Mouse (Mus musculus) cerebellum, adult 2 months (tissue): Measurements from ENCODE around the gene Car5b. TPM values are rescaled to one million over a fixed set of nuclear protein-coding genes. Genes with fewer than 3 reads are reported as not detected.

Source experiments
- DNase-seq, 2 experiments: peaks; one replicate each; pipeline ENCODE4 v3.0.0; 2021
- H3K27ac ChIP-seq: fragments of 200-500 bp; 2 replicates; pipeline ENCODE4 v1.5.1; 2012; ENCODE audit warnings: low read length, control low read depth, inconsistent platforms; ENCODE audit not compliant: insufficient read depth
- H3K27me3 ChIP-seq: fragments of 200-500 bp; 2 replicates; pipeline ENCODE4 v1.6.1; 2012; ENCODE audit warnings: inconsistent platforms, mild to moderate bottlenecking, low read length, moderate library complexity; ENCODE audit not compliant: control insufficient read depth, insufficient read depth
- H3K4me1 ChIP-seq: fragments of 200-500 bp; 2 replicates; pipeline ENCODE4 v1.6.1; 2011; ENCODE audit warnings: low read length; ENCODE audit not compliant: control insufficient read depth, insufficient read depth
- H3K4me3 ChIP-seq: fragments of 200-500 bp; replicated peaks from 2 replicates; pipeline ENCODE3; 2011; ENCODE audit warnings: mild to moderate bottlenecking, low read depth, low read length, control low read depth; ENCODE audit not compliant: insufficient read depth
- CTCF ChIP-seq: fragments of 200-500 bp; IDR thresholded peaks from 2 replicates; pipeline ENCODE4 v1.5.1; 2011; ENCODE audit warnings: low read depth, mild to moderate bottlenecking, control low read depth, low read length, moderate library complexity, borderline replicate concordance; ENCODE audit not compliant: insufficient read depth
- POLR2A ChIP-seq: fragments of 200-500 bp; IDR thresholded peaks from 2 replicates; pipeline ENCODE4 v1.6.1; 2011; ENCODE audit warnings: low read length, control low read depth, borderline replicate concordance; ENCODE audit not compliant: insufficient read depth
- WGBS: fragments of 180-500 bp; shearing (Covaris S2); methylation state at CpG from one replicate; pipeline ENCODE4 v1.1.7; 2018; 5-methylcytosine and 5-hydroxymethylcytosine counted together
- polyA plus RNA-seq: library from polyadenylated mRNA; depleted of rRNA; stranded (reverse); fragments of >200 nt; gene quantifications from 2 replicates; pipeline ENCODE4 v1.2.3, GENCODE M21; 2012; rRNA removed

Car5b gene
- polyA plus RNA-seq, result 3.4 and 3.6 TPM in 2 replicates

DNA sequence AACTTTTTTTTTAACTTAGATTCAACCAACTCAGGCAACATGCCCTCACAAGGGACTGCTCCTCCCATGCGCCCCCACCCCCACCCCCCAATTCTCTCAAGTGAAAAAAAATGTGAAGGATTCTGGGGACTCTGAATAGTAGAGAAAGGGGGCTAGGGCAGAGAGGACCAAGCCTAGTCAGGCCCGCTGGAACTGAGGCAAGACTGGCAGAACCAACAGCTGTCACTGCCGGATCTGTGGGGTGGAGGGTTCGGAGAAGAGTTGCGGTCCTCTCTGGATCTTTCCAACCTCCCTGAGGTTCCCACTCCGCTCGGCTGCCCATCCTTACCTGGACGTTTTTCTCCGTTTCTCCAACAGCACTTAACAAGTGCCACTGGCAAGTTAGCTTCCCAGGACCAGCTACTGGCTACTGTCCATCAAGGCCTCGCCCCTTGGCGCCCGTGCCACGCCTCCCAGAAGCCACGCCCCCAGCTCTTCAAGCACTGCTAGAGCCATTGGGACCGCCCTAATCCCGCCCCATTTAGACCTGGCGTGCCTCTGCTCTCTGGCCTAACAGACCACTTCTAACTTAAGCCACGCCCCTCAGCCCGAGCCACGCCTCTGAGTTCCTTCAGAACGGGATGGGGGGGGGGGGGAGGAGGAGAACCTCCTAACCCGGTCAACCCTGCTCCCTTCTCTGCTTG lies at the start of gene Car5b:
TSS of gene Car5b (minus strand) at position 391 of the 683 bp plus-strand sequence.
- no peak for TF ChIP-seq CTCF
- TF ChIP-seq POLR2A, result no peak
- no peak within 1 kb of the TSS for H3K27ac ChIP-seq
- WGBS, result 3% methylated on average over 22 of the region's 22 CpGs
- no peaks in the 10 kb centered on the region for H3K27me3 ChIP-seq
- DNase-seq, result peak; percentile 27 to 54
- H3K4me1 ChIP-seq, result no peaks in the 10 kb centered on the region
- H3K4me3 ChIP-seq, result peak within 1 kb of the TSS; percentile 15

DNA sequence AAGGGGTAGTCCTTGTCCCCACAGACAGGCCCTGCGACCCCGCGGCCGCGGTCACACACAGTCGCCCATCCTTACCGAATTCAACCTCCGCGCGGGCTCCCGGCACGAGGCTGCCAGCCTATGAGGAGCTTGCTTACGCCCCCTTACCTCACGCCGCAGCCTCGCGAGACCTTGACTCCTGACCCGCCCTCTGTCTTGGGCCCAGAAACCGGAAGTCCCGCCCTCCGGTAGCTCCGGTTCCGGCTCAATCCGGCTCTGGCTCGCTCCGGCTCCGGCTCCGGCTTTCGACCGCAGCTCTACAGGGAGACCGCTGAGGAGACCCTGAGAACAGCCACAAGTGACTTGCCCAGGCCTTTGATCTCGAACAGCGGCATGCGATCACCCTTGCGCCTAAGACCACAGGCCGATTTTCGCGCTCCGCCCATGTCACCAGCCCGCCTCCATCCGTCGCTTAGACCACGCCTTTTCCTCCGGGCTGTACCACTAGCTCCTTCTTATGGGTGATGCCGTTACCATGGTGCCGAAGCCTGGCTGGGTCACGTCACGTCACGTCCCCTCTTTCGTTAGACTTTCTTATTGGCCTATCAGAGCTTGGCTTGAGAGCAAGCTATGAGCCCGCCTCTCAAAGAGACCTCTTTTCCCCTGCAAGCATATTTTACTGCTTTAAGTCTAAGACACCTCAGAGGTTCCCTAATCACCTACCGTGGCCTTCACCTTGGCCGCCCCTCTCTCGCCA lies 48.4 kb upstream of the Car5b start, which contains the start of gene Siah1b:
TSS of gene Siah1b (minus strand) at position 454 of the 736 bp plus-strand sequence.
- TF ChIP-seq POLR2A (peak; percentile 27; the same call in 1 of the 2 replicates), CTCF (no peak)
- H3K27me3 ChIP-seq, result no peaks in the 10 kb centered on the region
- H3K4me1 ChIP-seq, result no peaks in the 10 kb centered on the region
- H3K4me3 ChIP-seq, result peak within 1 kb of the TSS; percentile 95
- 15% methylated on average over 52 of the region's 54 CpGs for WGBS
- peak within 1 kb of the TSS; percentile 95 for H3K27ac ChIP-seq
- DNase-seq, result peak; percentile 93 to 94

DNA sequence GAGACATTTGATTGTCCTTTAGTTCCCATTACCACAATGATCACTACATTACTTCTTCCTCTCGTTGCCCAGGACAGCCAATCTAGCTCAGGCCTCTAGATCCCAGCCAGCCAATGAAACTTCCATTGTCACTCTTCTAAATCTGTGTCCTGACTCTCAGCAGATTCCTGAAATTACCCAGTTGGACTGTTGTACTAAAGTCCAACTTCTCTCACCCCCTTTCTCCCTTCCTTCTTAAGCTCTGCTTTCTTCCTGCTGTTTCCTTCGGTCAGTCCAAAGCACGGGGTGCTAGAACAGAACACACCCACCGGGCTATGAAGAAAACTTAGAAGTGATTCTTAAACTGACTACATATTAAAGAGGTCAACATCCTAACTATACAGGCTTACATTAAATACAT lies 41.2 kb upstream of the Car5b start:
- Histone ChIP-seq H3K27me3 (no peaks in the 10 kb centered on the region), H3K4me3 (no peak overlapping the region), H3K27ac (no peak overlapping the region), H3K4me1 (no peaks in the 10 kb centered on the region)
- TF ChIP-seq POLR2A, result no peak
- no peak for TF ChIP-seq CTCF
- no peak for DNase-seq
- 91% methylated on average over 4 of the region's 4 CpGs for WGBS

DNA sequence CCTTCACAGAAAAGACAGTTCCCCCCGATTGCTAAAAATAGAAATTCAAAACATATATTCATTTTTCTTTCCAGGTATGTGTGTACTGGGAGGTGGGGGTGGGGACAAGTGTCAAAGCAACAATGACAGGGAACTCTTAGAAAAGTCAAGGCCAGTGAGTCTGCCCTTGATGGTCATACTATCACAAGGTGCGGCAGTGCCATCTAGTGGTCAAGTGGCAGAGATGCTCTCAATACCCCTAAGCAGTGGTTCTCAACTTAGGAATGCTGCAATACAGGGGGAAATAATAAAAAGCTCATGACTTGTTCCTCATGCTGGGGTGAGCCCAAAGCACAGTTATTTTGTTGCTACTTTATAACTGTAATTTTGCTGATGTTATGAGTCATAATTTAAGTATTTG lies 38.4 kb upstream of the Car5b start:
- WGBS, result 9% methylated on average over 2 of the region's 2 CpGs
- Histone ChIP-seq H3K4me3 (no peak overlapping the region), H3K4me1 (no peaks in the 10 kb centered on the region), H3K27ac (no peak overlapping the region), H3K27me3 (no peaks in the 10 kb centered on the region)
- no peak for TF ChIP-seq POLR2A
- TF ChIP-seq CTCF, result peak; percentile 70
- peak; percentile 45 to 47 for DNase-seq

DNA sequence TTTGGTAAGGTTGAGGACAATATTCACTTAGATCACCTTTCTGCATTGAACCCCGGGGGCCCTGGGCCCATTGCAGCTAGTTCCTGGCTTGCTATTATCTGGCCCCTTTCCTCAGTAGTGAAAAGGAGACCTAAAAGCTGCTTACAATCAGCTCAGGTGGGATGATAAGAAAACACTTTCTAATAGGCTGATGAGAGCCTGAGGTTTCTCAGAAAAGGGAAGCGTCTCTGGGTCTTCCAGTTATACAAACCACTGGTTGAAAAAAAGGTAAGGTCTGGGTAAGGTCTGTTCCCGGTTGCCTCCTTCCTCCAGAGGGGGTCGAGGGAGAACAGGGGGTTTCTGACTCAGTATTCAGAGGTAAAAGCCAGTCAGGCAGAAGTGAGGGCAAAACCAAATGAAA lies 31.3 kb upstream of the Car5b start:
- TF ChIP-seq POLR2A (no peak), CTCF (no peak)
- Histone ChIP-seq H3K27ac (no peak overlapping the region), H3K4me3 (no peak overlapping the region), H3K27me3 (no peaks in the 10 kb centered on the region), H3K4me1 (no peaks in the 10 kb centered on the region)
- WGBS, result 62% methylated on average over 4 of the region's 4 CpGs
- no peak for DNase-seq

DNA sequence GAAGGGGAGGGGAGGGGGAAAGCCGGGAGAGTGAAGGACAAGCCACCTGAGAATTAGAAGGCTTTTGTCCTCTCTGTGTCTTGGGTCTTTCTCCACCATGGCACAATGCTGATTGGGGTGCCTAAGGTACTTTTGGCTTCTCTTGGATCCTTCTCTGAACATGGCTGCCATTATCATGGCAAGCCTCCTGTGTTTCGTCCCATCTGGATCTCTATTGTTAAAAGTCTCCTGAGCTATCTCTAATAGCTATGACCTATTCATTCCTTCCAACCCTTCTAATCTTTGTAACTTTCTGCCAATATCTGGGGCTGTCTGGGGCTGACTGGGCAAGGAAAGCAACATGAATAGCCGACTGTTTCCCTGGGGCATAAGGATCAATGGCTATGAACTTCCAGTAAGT lies 30.7 kb upstream of the Car5b start:
- TF ChIP-seq POLR2A (no peak), CTCF (no peak)
- 77% methylated on average over 3 of the region's 3 CpGs for WGBS

DNA sequence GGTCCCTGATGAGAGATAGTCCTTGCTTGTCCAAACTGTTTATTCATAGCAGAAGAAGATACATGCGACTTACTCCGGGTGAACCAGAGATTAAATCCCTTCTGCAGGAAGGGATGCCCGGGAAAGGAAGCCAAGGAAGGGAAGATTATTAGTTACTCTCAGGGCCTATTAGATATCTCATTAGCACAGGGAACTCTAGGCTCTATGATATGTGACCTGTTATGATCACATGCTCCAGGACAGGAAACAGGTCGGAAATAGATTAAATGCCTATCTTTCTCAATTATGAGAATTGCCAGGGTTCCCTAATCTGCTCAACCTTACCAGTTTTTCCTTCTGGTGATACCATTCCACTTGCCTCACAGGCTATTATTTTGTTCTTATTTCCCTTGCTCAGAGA lies 27.9 kb upstream of the Car5b start:
- 87% methylated on average over 4 of the region's 4 CpGs for WGBS
- H3K27ac ChIP-seq, result no peak overlapping the region
- H3K27me3 ChIP-seq, result no peaks in the 10 kb centered on the region
- no peak for DNase-seq
- no peak overlapping the region for H3K4me3 ChIP-seq
- no peaks in the 10 kb centered on the region for H3K4me1 ChIP-seq
- TF ChIP-seq POLR2A (no peak), CTCF (no peak)

More for the DNA sequence above, 30.7 kb upstream of the Car5b start:
- Histone ChIP-seq H3K4me1 (no peaks in the 10 kb centered on the region), H3K4me3 (no peak overlapping the region), H3K27me3 (no peaks in the 10 kb centered on the region), H3K27ac (no peak overlapping the region)
- no peak for DNase-seq

DNA sequence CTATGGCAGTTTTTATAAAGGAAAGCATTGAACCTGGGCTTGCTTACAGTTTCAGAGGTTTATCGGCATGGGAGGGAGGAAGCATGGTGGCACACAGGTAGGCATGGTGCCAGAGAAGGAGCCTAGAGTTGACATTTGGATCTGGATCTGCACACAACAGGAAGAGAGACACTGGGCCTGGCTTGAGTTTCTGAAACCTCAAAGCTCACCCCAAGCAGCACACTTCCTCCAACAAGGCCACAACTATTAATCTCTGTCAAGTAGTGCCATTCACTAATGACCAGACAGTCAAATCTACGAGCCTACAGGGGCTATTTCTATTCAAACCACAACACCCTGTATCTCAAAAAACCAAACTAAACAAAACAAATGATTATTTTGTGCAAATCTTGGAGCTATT lies 18.9 kb upstream of the Car5b start:
- H3K27ac ChIP-seq, result no peak overlapping the region
- 87% methylated on average over 2 of the region's 2 CpGs for whole genome bisulfite sequencing
- no peak for DNase-seq
- no peaks in the 10 kb centered on the region for H3K4me1 ChIP-seq
- no peaks in the 10 kb centered on the region for H3K27me3 ChIP-seq
- TF ChIP-seq CTCF (no peak), POLR2A (no peak)
- no peak overlapping the region for H3K4me3 ChIP-seq
